Mouse (Mus musculus): ENCODE results near the gene Hpse2. TPM values are rescaled to one million over a fixed set of nuclear protein-coding genes. Genes with fewer than 3 reads are reported as not detected.

Gene Hpse2
- polyA plus RNA-seq, 1 experiment from 2014 or later: 0.08 TPM

- no peaks in the 10 kb centered on the region; the same call in 1 of the 2 replicates for H3K4me1 ChIP-seq (replicated peaks)
- H3K27ac ChIP-seq (replicated peaks): no peak overlapping the region
- WGBS: 84% methylated on average over 8 of the region's 8 CpGs
- no peak overlapping the region for H3K4me2 ChIP-seq
- H3K9ac ChIP-seq: no peak overlapping the region
- H3K27me3 ChIP-seq: no peaks in the 10 kb centered on the region
- no peak for ATAC-seq (ENCODE audit: low read depth)
- no peak overlapping the region for H3K4me3 ChIP-seq
- no peaks in the 10 kb centered on the region for H3K9me3 ChIP-seq
- no peaks in the 10 kb centered on the region for H3K36me3 ChIP-seq
Measured at GRCm38 (mm10) chr19:42869663-42870530, 518.3 kb downstream of the Hpse2 start.

GRCm38 (mm10) chr19:42868958-42869662 lies 519.0 kb downstream of the Hpse2 start:
- Histone ChIP-seq H3K27ac (replicated peaks) (no peak overlapping the region), H3K9ac (no peak overlapping the region), H3K36me3 (no peaks in the 10 kb centered on the region), H3K27me3 (no peaks in the 10 kb centered on the region), H3K4me1 (replicated peaks) (no peaks in the 10 kb centered on the region; the same call in 1 of the 2 replicates), H3K9me3 (no peaks in the 10 kb centered on the region), H3K4me3 (no peak overlapping the region), H3K4me2 (no peak overlapping the region)
- 66% methylated on average over 3 of the region's 3 CpGs for WGBS
- no peak for ATAC-seq (ENCODE audit: low read depth)

DNA sequence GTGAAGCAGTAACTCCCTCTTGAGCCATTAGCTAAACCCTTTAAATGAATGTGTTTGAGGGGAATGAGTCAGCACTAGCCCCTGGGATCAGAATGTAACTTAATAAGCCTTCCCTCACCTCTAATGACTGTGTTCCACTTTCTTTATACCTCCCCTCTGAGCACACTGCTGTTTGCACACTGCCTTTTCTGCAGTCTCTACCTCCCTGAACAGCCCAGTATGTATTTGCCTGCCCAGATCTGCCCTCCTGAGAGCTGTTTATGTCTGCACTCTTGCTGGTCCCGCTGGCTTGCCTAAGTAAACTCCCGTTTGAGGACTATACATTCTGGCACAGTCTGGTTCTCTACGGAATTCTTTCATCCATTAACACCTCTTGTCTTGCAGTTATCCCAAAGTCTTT lies 525.1 kb downstream of the Hpse2 start:
- Histone ChIP-seq H3K4me3 (no peak overlapping the region), H3K36me3 (no peaks in the 10 kb centered on the region), H3K9ac (no peak overlapping the region), H3K27me3 (no peaks in the 10 kb centered on the region), H3K9me3 (no peaks in the 10 kb centered on the region), H3K27ac (replicated peaks) (no peak overlapping the region), H3K4me2 (no peak overlapping the region), H3K4me1 (replicated peaks) (no peaks in the 10 kb centered on the region; the same call in 1 of the 2 replicates)
- ATAC-seq (ENCODE audit: low read depth): no peak
- 50% methylated on average over 3 of the region's 3 CpGs for WGBS

- H3K27me3 ChIP-seq: no peaks in the 10 kb centered on the region
- H3K4me3 ChIP-seq: no peak overlapping the region
- no peaks in the 10 kb centered on the region for H3K4me1 ChIP-seq (replicated peaks)
- WGBS: 95% methylated on average over 5 of the region's 5 CpGs
- H3K36me3 ChIP-seq: no peaks in the 10 kb centered on the region
- no peak for ATAC-seq (ENCODE audit: low read depth)
- no peak overlapping the region for H3K27ac ChIP-seq (replicated peaks)
- H3K9ac ChIP-seq: no peak overlapping the region
- no peaks in the 10 kb centered on the region for H3K9me3 ChIP-seq
- H3K4me2 ChIP-seq: no peak overlapping the region
Measured at GRCm38 (mm10) chr19:42857096-42857495, 531.1 kb downstream of the Hpse2 start.

DNA sequence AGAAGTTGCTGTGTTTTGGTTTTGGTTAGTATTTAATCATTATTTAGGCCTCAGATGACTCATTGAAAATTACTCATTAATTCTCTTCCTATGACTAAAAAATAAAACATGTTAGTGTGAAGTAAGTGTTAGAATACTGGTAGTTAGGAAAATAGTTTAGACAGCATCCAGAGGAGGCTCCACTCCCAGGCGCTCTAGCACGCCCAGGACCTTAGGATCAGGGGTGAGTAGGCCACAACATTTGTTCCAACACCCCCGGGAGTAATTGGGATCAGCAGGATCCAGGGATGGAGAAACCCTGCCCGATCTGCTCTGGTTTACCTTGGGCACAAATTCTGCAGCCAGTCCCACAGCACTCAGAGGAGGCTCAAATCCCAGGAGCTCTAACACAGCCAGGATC lies 532.5 kb downstream of the Hpse2 start:
- Histone ChIP-seq H3K27ac (replicated peaks) (no peak overlapping the region), H3K4me2 (no peak overlapping the region), H3K27me3 (no peaks in the 10 kb centered on the region), H3K9me3 (no peaks in the 10 kb centered on the region), H3K4me3 (no peak overlapping the region), H3K36me3 (no peaks in the 10 kb centered on the region), H3K9ac (no peak overlapping the region), H3K4me1 (replicated peaks) (no peaks in the 10 kb centered on the region)
- ATAC-seq (ENCODE audit: low read depth): no peak
- WGBS: 87% methylated on average over 4 of the region's 4 CpGs

- Histone ChIP-seq H3K4me1 (replicated peaks) (no peaks in the 10 kb centered on the region), H3K9me3 (no peaks in the 10 kb centered on the region), H3K4me2 (no peak overlapping the region), H3K27me3 (no peaks in the 10 kb centered on the region), H3K36me3 (no peaks in the 10 kb centered on the region), H3K4me3 (no peak overlapping the region), H3K27ac (replicated peaks) (no peak overlapping the region), H3K9ac (no peak overlapping the region)
- WGBS: 84% methylated on average over 5 of the region's 5 CpGs
- no peak for ATAC-seq (ENCODE audit: low read depth)
Measured at GRCm38 (mm10) chr19:42850444-42850843, 537.7 kb downstream of the Hpse2 start.

- no peak overlapping the region for H3K4me3 ChIP-seq
- no peaks in the 10 kb centered on the region for H3K27me3 ChIP-seq
- WGBS: 88% methylated on average over 4 of the region's 4 CpGs
- no peaks in the 10 kb centered on the region for H3K4me1 ChIP-seq (replicated peaks)
- H3K9ac ChIP-seq: no peak overlapping the region
- H3K36me3 ChIP-seq: no peaks in the 10 kb centered on the region
- no peak overlapping the region for H3K27ac ChIP-seq (replicated peaks)
- H3K4me2 ChIP-seq: no peak overlapping the region
- ATAC-seq (ENCODE audit: low read depth): no peak
- no peaks in the 10 kb centered on the region for H3K9me3 ChIP-seq
Measured at GRCm38 (mm10) chr19:42839621-42840294, 548.4 kb downstream of the Hpse2 start.

DNA sequence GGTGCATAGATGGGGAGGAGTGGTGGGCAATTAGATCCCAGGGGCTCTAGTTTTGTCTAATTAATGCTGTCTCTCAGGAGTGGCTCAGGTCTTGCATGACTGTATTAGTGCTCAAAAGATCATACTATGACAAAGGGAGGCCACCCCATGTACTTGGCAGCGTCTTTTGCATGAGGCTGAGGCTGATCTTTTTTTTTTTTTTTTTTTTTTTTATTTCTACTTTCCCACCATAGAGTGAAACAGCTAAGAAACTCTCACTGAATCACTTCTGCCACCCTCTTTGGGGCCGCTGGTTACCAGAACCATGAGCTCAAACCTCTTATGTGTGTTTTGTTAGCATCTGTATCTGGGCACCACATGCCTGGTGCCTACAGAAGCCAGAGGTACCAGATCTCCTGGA lies 549.0 kb downstream of the Hpse2 start:
- no peak for ATAC-seq (ENCODE audit: low read depth)
- Histone ChIP-seq H3K4me2 (no peak overlapping the region), H3K4me3 (no peak overlapping the region), H3K27ac (replicated peaks) (no peak overlapping the region), H3K9ac (no peak overlapping the region), H3K27me3 (no peaks in the 10 kb centered on the region), H3K36me3 (no peaks in the 10 kb centered on the region), H3K9me3 (no peaks in the 10 kb centered on the region), H3K4me1 (replicated peaks) (no peaks in the 10 kb centered on the region)
- WGBS: 80% methylated on average over 2 of the region's 2 CpGs

DNA sequence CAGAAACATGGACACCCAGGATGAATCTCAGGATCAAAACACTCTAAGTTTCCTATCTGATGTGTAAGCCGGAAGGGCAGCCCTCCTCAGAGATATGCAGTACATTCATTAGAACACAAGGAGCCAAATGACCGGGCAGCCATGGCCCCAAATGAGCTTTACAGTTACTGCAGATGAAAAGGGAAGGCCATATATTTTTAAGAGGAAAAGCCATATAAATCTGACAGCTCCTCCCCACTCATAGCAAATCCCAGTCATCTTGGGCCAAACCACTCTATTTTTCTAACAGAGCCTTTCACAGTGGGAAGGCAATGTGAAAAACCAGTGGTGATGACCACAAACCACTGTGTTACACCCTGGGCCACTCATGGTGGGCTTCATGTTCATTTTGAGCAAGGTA lies 549.9 kb downstream of the Hpse2 start:
- Histone ChIP-seq H3K9ac (no peak overlapping the region), H3K4me2 (no peak overlapping the region), H3K36me3 (no peaks in the 10 kb centered on the region), H3K4me3 (no peak overlapping the region), H3K27ac (replicated peaks) (no peak overlapping the region), H3K27me3 (no peaks in the 10 kb centered on the region), H3K9me3 (no peaks in the 10 kb centered on the region), H3K4me1 (replicated peaks) (no peaks in the 10 kb centered on the region)
- 85% methylated on average over 2 of the region's 2 CpGs for WGBS
- no peak for ATAC-seq (ENCODE audit: low read depth)

DNA sequence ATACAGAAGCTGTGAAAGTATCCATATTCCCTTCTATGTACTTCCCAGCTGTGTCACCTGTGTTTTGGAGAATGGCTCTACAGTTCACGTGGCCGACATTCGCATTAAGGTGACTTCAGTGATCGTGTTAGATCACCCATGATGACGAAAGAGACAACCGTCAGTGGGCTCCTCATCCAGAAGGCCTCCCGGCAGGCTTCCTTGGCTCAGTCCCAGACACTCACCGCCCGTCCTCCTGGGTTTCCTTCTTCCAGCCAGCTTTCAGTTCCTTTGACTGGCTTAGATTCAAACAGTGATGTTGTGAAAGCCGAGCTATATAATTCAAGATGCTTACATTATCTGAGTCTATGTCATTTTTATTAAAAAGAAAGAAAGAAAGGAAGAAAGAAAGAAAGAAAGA lies 550.6 kb downstream of the Hpse2 start:
- no peak for ATAC-seq (ENCODE audit: low read depth)
- 80% methylated on average over 10 of the region's 10 CpGs for WGBS
- Histone ChIP-seq H3K27me3 (no peaks in the 10 kb centered on the region), H3K4me2 (no peak overlapping the region), H3K36me3 (no peaks in the 10 kb centered on the region), H3K9me3 (no peaks in the 10 kb centered on the region), H3K4me1 (replicated peaks) (no peaks in the 10 kb centered on the region), H3K27ac (replicated peaks) (no peak overlapping the region), H3K9ac (no peak overlapping the region), H3K4me3 (no peak overlapping the region)

DNA sequence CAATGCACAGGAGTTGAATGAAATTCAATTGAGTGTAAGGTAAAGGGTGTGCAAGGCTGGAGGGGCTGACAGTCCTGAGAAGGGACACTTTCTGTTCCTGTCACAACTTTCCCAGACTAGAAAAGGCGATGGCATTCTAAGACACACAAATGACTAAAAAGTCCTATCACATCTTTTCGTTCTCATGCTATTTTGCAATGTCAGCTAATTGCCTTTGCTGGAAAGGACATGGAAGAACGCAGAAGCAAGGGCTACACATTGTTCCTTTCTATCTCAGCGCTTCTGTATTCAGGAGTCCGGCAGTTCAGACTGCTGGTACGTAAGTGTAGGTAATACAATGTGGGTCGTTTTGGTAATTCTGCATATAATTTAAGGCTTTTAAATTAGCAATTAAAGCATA lies 555.0 kb downstream of the Hpse2 start:
- no peak overlapping the region for H3K9ac ChIP-seq
- no peaks in the 10 kb centered on the region for H3K27me3 ChIP-seq
- H3K36me3 ChIP-seq: no peaks in the 10 kb centered on the region
- WGBS: 85% methylated on average over 7 of the region's 7 CpGs
- H3K9me3 ChIP-seq: no peaks in the 10 kb centered on the region
- ATAC-seq (ENCODE audit: low read depth): no peak
- H3K27ac ChIP-seq (replicated peaks): no peak overlapping the region
- H3K4me3 ChIP-seq: no peak overlapping the region
- H3K4me1 ChIP-seq (replicated peaks): no peaks in the 10 kb centered on the region
- H3K4me2 ChIP-seq: no peak overlapping the region

GRCm38 (mm10) chr19:42832251-42832650 lies 555.9 kb downstream of the Hpse2 start:
- Histone ChIP-seq H3K4me1 (replicated peaks) (no peaks in the 10 kb centered on the region), H3K36me3 (no peaks in the 10 kb centered on the region), H3K9me3 (no peaks in the 10 kb centered on the region), H3K9ac (no peak overlapping the region), H3K27ac (replicated peaks) (no peak overlapping the region), H3K4me3 (no peak overlapping the region), H3K4me2 (no peak overlapping the region), H3K27me3 (no peaks in the 10 kb centered on the region)
- no peak for ATAC-seq (ENCODE audit: low read depth)
- WGBS: 90% methylated on average over 2 of the region's 2 CpGs
